Mouse (Mus musculus): ENCODE results near the gene Pinlyp. TPM values are rescaled to one million over a fixed set of nuclear protein-coding genes. Genes with fewer than 3 reads are reported as not detected.
"Not testable (repeated sequence)": the region's sequence is repeated elsewhere in the genome, so short reads cannot be mapped to it uniquely, and the experiment has no call there.

The Pinlyp gene
- total RNA-seq, 2 experiments from 2014 or later = not detected

GRCm38 (mm10) chr7:24529580-24529979 is 16.3 kb downstream of the Pinlyp start:
- intact Hi-C loops (cut with DNase I) = no loop called here

GRCm38 (mm10) chr7:24528861-24529260 is 17.1 kb downstream of the Pinlyp start:
- intact Hi-C loops (cut with DNase I) = no loop called here
- no peak for DNase-seq (ENCODE audit: low spot score in 2 of 2)

More at GRCm38 (mm10) chr7:24529580-24529979, 16.3 kb downstream of the Pinlyp start:
- DNase-seq (ENCODE audit: low spot score in 2 of 2) = no peak

GRCm38 (mm10) chr7:24525686-24526420 is 20.1 kb downstream of the Pinlyp start:
- intact Hi-C loops (cut with DNase I) = no loop called here

DNA sequence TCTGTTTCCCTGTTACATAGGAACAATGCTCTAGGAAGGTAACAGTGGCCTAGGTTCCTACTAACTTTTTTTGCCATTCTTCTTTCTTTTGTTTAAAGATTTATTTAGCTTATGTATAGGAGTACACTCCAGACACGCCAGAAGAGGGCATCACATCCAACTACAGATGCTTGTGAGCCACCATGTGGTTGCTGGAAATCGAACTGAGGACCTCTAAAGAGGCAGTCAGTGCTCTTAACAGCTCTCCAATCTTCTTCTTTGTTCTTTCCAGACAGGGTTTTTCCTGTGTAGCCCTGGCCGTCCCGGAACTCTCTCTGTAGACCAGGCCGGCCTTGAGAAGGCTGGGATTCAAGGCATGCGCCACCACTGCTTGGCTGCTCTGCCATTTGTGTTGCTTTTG is 20.9 kb downstream of the Pinlyp start:
- intact Hi-C loops (cut with DNase I) = no loop called here
- no peak for DNase-seq (ENCODE audit: low spot score in 2 of 2)

More at GRCm38 (mm10) chr7:24525686-24526420, 20.1 kb downstream of the Pinlyp start:
- no peak for DNase-seq (ENCODE audit: low spot score in 2 of 2)

DNA sequence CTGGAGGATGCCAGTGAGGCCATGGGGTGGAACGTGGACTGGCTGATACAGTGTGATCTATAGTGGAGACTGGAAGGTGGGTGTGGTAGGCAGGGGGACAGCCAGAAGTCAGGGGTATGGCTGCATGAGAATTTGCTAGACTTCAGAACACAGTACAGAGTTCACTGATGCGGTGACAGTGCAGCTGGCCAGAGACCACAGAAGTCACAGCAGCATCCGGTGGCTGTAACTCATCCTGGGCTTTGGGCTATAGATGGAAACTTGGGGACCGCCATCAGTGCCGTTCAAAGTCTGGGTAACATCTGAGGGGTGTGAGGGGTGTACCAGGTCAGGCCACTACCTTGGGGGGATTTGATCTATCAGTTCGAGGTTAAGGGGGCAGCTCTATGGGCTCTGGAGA is 22.2 kb downstream of the Pinlyp start:
- DNase-seq (ENCODE audit: low spot score in 2 of 2) = no peak
- intact Hi-C loops (cut with DNase I) = no loop called here

GRCm38 (mm10) chr7:24522805-24523204 is 23.1 kb downstream of the Pinlyp start:
- intact Hi-C loops (cut with DNase I) = no loop called here
- DNase-seq (ENCODE audit: low spot score in 2 of 2) = no peak

DNA sequence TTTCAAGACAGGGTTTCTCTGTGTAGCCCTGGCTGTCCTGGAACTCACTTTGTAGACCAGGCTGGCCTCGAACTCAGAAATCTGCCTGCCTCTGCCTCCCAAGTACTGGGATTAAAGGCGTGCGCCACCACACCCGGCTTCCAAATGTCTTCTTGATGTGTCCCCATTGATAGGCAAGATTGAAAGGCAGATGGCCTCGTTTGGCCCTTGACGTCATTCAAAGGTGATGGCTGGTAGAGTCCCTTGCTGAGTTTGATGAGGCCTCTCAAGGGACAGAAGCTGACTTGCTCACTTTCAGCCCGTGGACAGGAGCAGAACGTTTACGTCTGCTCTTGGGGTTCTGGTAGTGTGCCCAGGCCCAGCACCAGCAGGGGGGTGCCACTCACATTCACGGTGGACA is 25.9 kb downstream of the Pinlyp start:
- DNase-seq (ENCODE audit: low spot score in 2 of 2); intact Hi-C loops (cut with DNase I): not testable (repeated sequence)

DNA sequence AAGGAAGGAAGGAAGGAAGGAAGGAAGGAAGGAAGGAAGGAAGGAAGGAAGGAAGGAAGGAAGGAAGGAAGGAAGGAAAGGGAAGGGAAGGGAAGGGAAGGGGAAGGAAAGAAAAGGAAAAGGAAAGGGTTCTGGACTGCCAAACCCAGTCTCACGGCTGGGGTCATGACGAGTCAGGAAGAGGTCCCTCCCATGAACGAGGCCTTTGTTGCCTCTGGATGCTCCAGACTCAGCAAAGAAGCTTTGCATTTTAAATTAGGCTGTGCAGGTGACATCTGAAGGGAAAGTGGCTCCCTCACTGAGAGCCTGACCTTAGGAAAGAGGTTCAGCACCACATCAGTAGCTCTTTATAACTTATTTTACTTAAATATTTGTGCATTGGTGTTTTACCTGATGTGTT is 26.8 kb downstream of the Pinlyp start:
- no peak for DNase-seq (ENCODE audit: low spot score in 2 of 2)
- intact Hi-C loops (cut with DNase I) = loop anchor here (5.0 kb wide), 1 partner anchor 47 kb away; no protein-coding TSS in a partner anchor

DNA sequence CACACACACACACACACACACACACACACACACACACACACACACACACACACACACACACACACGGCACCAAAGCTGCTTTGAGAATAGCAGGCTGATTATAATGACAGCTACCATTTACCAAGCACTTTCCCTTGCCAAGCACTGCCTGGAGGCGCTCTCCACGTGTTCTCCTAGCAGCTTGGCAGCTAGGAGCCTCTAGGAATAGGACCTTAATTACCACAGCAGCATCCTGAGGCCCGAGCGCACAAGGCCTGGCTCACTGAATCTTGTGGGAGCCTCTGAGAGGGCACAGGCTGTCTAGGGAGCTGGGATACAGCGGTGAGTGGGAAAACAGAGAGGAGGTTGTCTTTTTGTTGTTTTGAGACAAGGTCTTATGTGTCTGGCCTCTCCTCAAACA is 28.3 kb downstream of the Pinlyp start:
- intact Hi-C loops (cut with DNase I) = loop anchor here (5.0 kb wide), 1 partner anchor 45 kb away; no protein-coding TSS in a partner anchor
- DNase-seq (ENCODE audit: low spot score in 2 of 2) = peak; percentile 60 to 62

- intact Hi-C loops (cut with DNase I) = loop anchor here (5.0 kb wide), 1 partner anchor 45 kb away; no protein-coding TSS in a partner anchor
- DNase-seq (ENCODE audit: low spot score in 2 of 2) = no peak
Observed at GRCm38 (mm10) chr7:24517077-24517476, 28.8 kb downstream of the Pinlyp start.

DNA sequence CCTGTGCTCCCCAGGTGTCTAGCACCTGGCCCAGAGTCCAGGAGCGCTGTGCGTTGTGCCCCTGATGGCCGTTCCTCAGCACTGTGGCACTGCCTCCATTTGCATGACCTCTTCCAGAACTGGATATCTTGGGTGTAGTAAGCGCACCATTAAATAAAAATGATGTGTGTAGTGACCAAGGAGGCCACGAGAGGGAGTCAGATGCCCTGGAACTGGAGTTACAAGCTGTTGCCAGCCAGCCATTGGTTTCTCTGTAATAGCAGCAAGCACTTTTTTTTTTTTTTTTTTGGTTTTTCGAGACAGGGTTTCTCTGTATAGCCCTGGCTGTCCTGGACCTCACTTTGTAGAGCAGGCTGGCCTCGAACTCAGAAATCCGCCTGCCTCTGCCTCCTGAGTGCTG is 29.6 kb downstream of the Pinlyp start:
- intact Hi-C loops (cut with DNase I) = loop anchor here (5.0 kb wide), 1 partner anchor 44 kb away; no protein-coding TSS in a partner anchor
- DNase-seq (ENCODE audit: low spot score in 2 of 2) = not testable (repeated sequence)

- DNase-seq (ENCODE audit: low spot score in 2 of 2) = no peak
- intact Hi-C loops (cut with DNase I) = no loop called here
Observed at GRCm38 (mm10) chr7:24512355-24512754, 33.6 kb downstream of the Pinlyp start, which contains the start of gene AC161166.1. AC161166.1 (minus strand) TSS chr7:24512455.

DNA sequence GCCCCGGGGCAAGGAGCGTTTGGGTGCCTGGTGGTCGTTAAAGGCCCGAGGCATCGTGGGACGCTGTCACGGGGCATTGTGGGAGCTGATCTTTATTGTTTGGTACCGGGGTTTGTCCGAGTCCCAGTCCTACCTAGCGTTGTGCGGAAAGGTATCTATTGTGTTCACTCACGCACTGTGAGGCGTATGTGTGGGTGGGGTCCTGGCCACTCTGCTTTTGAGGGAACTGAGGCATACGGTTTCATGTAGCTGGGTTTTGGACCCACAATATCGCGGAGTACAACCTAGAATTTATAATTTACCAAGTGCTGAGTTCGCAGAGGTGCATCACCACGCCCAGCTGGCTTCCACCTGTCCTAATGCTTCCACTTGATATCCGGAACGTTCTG is 38.2 kb downstream of the Pinlyp start:
- intact Hi-C loops (cut with DNase I) = loop anchor here (1.0 to 2.0 kb wide), 2 partner anchors 23 to 26 kb away; partner anchors contain the start of gene Irgq
- DNase-seq (ENCODE audit: low spot score in 2 of 2) = no peak

DNA sequence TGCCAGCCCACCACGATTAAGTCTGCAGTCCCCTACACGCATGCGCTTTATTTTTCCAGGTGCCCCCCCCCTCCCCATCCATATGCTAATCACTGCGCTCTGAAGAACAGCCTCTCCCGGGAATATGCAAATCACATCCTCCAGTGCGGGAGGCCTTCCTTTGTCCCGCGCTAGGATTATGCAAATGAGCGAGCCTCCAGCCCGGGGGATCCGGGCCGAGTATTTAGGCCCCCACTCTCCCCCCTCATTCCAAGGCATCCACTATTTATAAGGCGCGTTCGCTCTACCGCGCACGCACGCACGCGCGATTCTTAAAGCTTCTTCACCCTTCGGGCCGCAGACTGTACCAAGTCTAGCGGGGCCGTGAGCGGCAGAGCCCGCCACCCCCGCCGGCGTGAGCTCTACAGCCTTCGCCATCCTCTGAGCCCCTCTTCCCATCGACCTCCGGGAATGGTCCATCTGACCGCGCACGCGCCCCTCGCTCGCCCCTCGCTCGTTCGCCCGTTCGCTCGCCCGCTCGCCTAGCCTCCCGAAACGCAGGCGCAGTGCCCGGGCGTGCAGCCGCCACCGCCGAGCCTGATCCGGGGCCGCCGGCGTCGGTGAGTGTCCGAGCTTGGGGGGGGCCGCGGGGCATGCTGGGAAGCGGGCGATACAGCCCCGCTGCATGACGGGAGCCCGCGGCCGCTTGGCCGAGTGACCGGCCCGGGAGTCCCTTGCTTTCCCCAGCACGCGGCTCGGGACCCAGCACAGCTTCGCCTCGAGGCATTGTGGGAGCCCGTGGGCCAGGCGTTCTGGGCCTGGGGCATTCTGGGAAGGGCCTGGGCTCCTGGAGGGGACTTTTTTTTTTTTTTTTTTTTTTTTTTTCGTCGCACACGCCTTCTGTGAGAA is 38.8 kb downstream of the Pinlyp start, which contains the start of gene Zfp428:
TSS of gene Zfp428 (plus strand) at position 169 of the 888 bp plus-strand sequence.
- intact Hi-C loops (cut with DNase I) = loop anchor here (1.0 to 2.0 kb wide), 2 partner anchors 24 to 26 kb away; partner anchors contain the start of gene Irgq

GRCm38 (mm10) chr7:24506476-24506837 is 39.5 kb downstream of the Pinlyp start:
- intact Hi-C loops (cut with DNase I) = loop anchor here (2.0 kb wide), 1 partner anchor 24 kb away; the partner anchor contains the start of gene Irgq
- peak in 1 of 2 experiments; percentile 71 for DNase-seq (ENCODE audit: low spot score in 2 of 2)

More for the DNA sequence above, 38.8 kb downstream of the Pinlyp start, which contains the start of gene Zfp428:
- DNase-seq (ENCODE audit: low spot score in 2 of 2) = peak; percentile 87 to 88

- no peak for DNase-seq (ENCODE audit: low spot score in 2 of 2)
- intact Hi-C loops (cut with DNase I) = loop anchor here (2.0 kb wide), 1 partner anchor 25 kb away; the partner anchor contains the start of gene Irgq
Observed at GRCm38 (mm10) chr7:24506065-24506459, 39.9 kb downstream of the Pinlyp start.

- intact Hi-C loops (cut with DNase I) = loop anchor here (2.0 kb wide), 1 partner anchor 25 kb away; the partner anchor contains the start of gene Irgq
- no peak for DNase-seq (ENCODE audit: low spot score in 2 of 2)
Observed at GRCm38 (mm10) chr7:24505447-24506064, 40.4 kb downstream of the Pinlyp start.

DNA sequence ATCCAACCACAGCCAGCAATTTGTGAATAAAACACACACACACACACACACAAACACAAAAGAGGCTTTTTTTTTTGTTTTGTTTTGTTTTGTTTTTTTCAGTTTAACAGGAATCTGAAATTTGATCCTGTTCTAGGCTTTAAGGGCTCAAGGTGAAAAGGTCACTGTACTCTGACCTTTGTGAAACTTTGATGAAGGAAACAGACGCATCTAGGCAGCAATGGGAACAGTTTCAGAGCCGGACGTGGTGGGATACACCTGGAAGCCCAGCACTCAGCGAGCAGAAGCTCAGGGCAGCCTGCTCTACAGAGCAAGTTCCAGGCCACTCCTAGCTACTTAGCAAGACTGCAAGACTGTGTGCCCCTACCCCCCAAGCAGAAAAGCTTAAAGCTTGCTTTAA is 41.0 kb downstream of the Pinlyp start:
- intact Hi-C loops (cut with DNase I) = no loop called here
- DNase-seq (ENCODE audit: low spot score in 2 of 2) = no peak

- intact Hi-C loops (cut with DNase I) = no loop called here
- no peak for DNase-seq (ENCODE audit: low spot score in 2 of 2)
Observed at GRCm38 (mm10) chr7:24504004-24504403, 41.9 kb downstream of the Pinlyp start.

Measured in left cerebral cortex, postnatal 36 days (tissue).